Mouse (Mus musculus): ENCODE results near the gene Dntt. TPM values are rescaled to one million over a fixed set of nuclear protein-coding genes. Genes with fewer than 3 reads are reported as not detected.

Gene Dntt
- total and polyA plus RNA-seq, 3 experiments, result 0.12 TPM; not detected in 2

DNA sequence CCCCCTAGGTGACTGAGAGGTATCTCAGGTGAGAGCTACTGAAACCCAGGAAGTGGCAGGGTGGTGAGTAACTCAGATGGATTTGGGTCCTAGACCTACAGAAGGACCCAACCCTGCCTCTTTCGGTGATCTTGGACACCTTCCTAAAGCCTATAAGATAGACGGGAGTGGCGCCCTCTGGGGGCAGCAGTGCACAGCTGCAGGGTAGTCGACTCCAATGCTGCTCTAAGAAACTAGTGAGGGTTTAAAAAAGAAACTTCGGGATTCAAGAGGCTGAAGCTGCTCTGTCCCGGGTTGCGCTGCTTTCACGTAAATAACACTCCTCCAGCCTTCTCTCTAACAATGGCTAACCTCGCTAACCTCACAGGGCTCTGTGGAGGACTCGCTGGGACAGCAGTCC lies 24.5 kb downstream of the Dntt start:
- Histone ChIP-seq H3K79me2 (replicated peaks; ENCODE audit: control insufficient read depth, insufficient read depth, low read length) (no peaks in the 10 kb centered on the region), H3K4me3 (no peak overlapping the region), H3K9ac (ENCODE audit: low read depth, low read length) (no peak overlapping the region), H3K36me3 (ENCODE audit: control insufficient read depth, insufficient read depth, low read length) (no peaks in the 10 kb centered on the region), H3K27ac (no peak overlapping the region), H3K27me3 (ENCODE audit: control insufficient read depth, insufficient read depth, low read length) (no peaks in the 10 kb centered on the region), H3K4me1 (ENCODE audit: control insufficient read depth, insufficient read depth, low read length) (0 out of 2 replicates have a peak, but pooled peaks cover 2% of the 10 kb centered on the region)
- peak in 1 of 2 experiments; percentile 24 for DNase-seq
- intact Hi-C loops (cut with DNase I), result no loop called here
- WGBS, result 33% methylated on average over 10 of the region's 10 CpGs
- no peak for TF ChIP-seq POLR2A (IDR thresholded peaks at IDR 0.05; ENCODE audit: insufficient read depth, low read depth, low read length)
- TF ChIP-seq CTCF (IDR thresholded peaks at IDR 0.05), result peak; percentile 57

DNA sequence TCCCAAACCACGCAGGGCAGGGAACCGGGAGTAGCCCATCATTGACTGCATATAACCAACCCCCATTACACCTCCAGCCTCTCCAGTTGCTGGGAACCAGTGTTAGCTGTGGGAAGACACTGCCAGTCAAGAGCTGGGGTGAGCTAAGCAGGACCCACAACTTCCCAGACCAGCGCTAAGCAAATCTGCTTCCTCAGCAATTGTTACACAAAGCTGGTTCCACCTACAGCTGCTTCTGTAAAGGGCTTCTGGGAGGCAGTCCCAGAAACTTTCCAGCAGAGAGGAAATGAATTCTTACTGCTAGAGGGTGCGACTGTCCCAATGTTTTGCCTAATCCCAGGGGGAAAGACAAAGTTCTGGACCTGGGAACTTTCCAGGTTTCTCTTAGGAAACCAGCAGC lies 25.6 kb downstream of the Dntt start:
- H3K4me1 ChIP-seq (ENCODE audit: control insufficient read depth, insufficient read depth, low read length), result 0 out of 2 replicates have a peak, but pooled peaks cover 2% of the 10 kb centered on the region
- no peaks in the 10 kb centered on the region for H3K36me3 ChIP-seq (ENCODE audit: control insufficient read depth, insufficient read depth, low read length)
- intact Hi-C loops (cut with DNase I), result no loop called here
- no peak overlapping the region for H3K4me3 ChIP-seq
- TF ChIP-seq EP300 (IDR thresholded peaks at IDR 0.05; ENCODE audit: insufficient read depth, low read depth, low read length), result no peak
- TF ChIP-seq POLR2A (IDR thresholded peaks at IDR 0.05; ENCODE audit: insufficient read depth, low read depth, low read length), result no peak
- TF ChIP-seq CTCF (IDR thresholded peaks at IDR 0.05), result no peak
- 50% methylated on average over 4 of the region's 4 CpGs for WGBS
- H3K27ac ChIP-seq, result no peak overlapping the region
- DNase-seq, result no peak
- H3K27me3 ChIP-seq (ENCODE audit: control insufficient read depth, insufficient read depth, low read length), result no peaks in the 10 kb centered on the region
- H3K9ac ChIP-seq (ENCODE audit: low read depth, low read length), result no peak overlapping the region
- H3K79me2 ChIP-seq (replicated peaks; ENCODE audit: control insufficient read depth, insufficient read depth, low read length), result no peaks in the 10 kb centered on the region

DNA sequence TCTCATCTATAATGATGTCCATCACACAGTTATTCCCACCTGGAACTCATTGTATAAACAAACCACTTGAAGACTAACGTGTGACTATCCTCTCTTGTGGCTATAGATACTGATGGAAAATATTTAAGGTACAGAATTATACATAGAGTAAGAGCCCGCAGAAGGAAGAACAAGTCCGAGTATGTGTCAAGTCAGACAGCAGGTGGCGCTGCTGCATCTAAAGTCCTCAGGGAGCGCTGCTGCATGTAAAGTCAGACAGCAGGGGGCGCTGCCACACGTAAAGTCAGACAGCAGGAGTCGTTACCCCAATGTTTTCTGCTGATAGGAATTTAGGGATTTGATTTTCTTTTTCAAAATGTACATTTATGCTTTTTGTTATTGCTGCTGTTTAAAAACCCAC lies 42.4 kb downstream of the Dntt start:
- TF ChIP-seq EP300 (IDR thresholded peaks at IDR 0.05; ENCODE audit: insufficient read depth, low read depth, low read length) (0 out of 2 replicates have a peak, but pooled peaks have one; percentile 60), POLR2A (IDR thresholded peaks at IDR 0.05; ENCODE audit: insufficient read depth, low read depth, low read length) (no peak)
- Histone ChIP-seq H3K27ac (no peak overlapping the region), H3K27me3 (ENCODE audit: control insufficient read depth, insufficient read depth, low read length) (no peaks in the 10 kb centered on the region), H3K36me3 (ENCODE audit: control insufficient read depth, insufficient read depth, low read length) (no peaks in the 10 kb centered on the region), H3K4me3 (no peak overlapping the region), H3K9ac (ENCODE audit: low read depth, low read length) (no peak overlapping the region), H3K4me1 (ENCODE audit: control insufficient read depth, insufficient read depth, low read length) (no peaks in the 10 kb centered on the region), H3K79me2 (replicated peaks; ENCODE audit: control insufficient read depth, insufficient read depth, low read length) (no peaks in the 10 kb centered on the region)
- intact Hi-C loops (cut with DNase I), result no loop called here
- whole genome bisulfite sequencing, result 4% methylated on average over 8 of the region's 8 CpGs
- peak; percentile 80 to 87 for DNase-seq

DNA sequence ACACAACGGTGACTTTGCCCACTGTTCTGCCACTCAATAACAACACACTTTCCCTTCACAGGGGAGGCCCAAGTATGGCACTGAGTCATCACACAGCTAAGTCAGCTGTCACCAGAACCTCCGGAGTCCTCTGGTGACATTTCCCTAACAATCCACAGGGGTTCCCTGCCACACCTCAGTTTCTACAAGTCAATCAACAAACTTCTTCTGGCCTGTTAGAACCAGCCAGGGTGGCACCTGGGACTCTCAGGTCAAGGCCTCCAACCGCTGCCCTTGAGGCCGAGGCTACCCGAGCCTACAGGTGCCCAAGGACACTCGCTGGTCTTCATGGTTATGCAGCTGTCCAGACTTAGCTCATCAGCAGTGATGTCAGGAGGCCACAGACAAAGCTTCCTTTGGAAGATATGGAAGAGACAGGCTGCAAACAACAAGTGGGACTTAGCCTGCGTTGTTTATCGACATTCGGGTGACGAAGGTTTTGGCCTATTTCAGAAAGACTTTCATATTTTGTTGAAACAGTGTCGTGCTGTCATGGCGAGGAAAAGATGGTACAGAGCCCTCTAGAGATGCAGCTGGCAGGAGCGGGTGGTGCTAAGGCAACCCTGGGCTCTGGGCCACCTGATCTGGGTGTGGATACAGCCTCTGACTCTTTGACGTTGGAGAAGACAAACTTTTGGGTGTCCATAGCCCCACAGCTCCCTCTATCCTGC lies 44.8 kb downstream of the Dntt start:
- no peak for TF ChIP-seq CTCF (IDR thresholded peaks at IDR 0.05)
- TF ChIP-seq EP300 (IDR thresholded peaks at IDR 0.05; ENCODE audit: insufficient read depth, low read depth, low read length), result no peak
- TF ChIP-seq POLR2A (IDR thresholded peaks at IDR 0.05; ENCODE audit: insufficient read depth, low read depth, low read length), result no peak

DNA sequence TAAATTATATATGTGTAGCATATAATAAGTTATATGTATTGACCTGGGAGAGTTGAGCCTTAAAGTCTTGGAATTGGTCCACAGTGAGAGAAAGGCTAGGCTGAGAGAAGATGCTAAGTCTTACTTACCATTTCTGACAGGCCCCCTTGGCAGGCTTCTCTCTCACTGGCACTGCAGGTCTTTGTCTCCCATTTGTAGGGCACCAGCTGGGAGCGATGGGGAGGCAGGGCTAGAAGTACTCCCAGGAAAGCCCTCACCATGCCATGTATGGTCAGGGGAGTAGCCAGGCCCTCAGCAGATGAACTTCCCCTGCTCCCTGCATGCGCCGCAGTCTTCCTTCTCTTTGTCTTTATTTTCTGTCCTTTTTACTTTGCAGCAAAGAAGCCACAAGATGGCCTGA lies 47.8 kb downstream of the Dntt start, which contains the start of gene Opalin:
Gene Opalin, minus strand, starts transcription at position 208 of the 400 bp plus-strand sequence.
- DNase-seq, result no peak
- no peaks in the 10 kb centered on the region for H3K79me2 ChIP-seq (replicated peaks; ENCODE audit: control insufficient read depth, insufficient read depth, low read length)
- H3K9ac ChIP-seq (ENCODE audit: low read depth, low read length), result no peak within 1 kb of the TSS
- intact Hi-C loops (cut with DNase I), result no loop called here
- WGBS, result 71% methylated on average over 3 of the region's 3 CpGs
- H3K36me3 ChIP-seq (ENCODE audit: control insufficient read depth, insufficient read depth, low read length), result no peaks in the 10 kb centered on the region
- H3K27me3 ChIP-seq (ENCODE audit: control insufficient read depth, insufficient read depth, low read length), result no peaks in the 10 kb centered on the region
- no peak for TF ChIP-seq POLR2A (IDR thresholded peaks at IDR 0.05; ENCODE audit: insufficient read depth, low read depth, low read length)
- TF ChIP-seq CTCF (IDR thresholded peaks at IDR 0.05), result no peak
- no peaks in the 10 kb centered on the region for H3K4me1 ChIP-seq (ENCODE audit: control insufficient read depth, insufficient read depth, low read length)
- H3K27ac ChIP-seq, result no peak within 1 kb of the TSS
- no peak within 1 kb of the TSS for H3K4me3 ChIP-seq

More for the DNA sequence above, 44.8 kb downstream of the Dntt start:
- no peaks in the 10 kb centered on the region for H3K27me3 ChIP-seq (ENCODE audit: control insufficient read depth, insufficient read depth, low read length)
- 84% methylated on average over 14 of the region's 14 CpGs for WGBS
- H3K4me3 ChIP-seq, result no peak overlapping the region
- no peak overlapping the region for H3K27ac ChIP-seq
- no peak overlapping the region for H3K9ac ChIP-seq (ENCODE audit: low read depth, low read length)
- no peaks in the 10 kb centered on the region for H3K4me1 ChIP-seq (ENCODE audit: control insufficient read depth, insufficient read depth, low read length)
- H3K36me3 ChIP-seq (ENCODE audit: control insufficient read depth, insufficient read depth, low read length), result no peaks in the 10 kb centered on the region
- DNase-seq, result no peak
- intact Hi-C loops (cut with DNase I), result no loop called here
- no peaks in the 10 kb centered on the region for H3K79me2 ChIP-seq (replicated peaks; ENCODE audit: control insufficient read depth, insufficient read depth, low read length)

DNA sequence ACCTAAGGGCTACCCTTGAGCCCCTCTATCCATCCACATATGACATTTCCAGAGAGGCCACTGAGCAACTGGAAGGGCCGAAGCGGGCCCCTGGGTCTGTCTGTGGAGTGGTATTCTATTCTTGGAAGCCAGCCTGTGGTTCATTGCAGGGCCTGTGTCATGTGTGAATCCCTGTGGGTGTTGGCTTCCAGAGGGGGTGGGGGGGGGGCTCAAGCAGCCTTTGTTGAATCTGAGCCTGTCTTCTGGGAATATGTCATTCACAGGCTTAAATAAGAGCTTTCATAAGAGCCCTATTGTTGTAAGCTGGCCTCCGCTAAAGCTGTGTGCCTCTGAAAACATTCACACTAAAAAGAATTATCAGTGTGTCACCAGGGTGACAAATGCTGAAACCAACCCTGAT lies 52.5 kb downstream of the Dntt start:
- DNase-seq, result no peak
- Histone ChIP-seq H3K27me3 (ENCODE audit: control insufficient read depth, insufficient read depth, low read length) (no peaks in the 10 kb centered on the region), H3K9ac (ENCODE audit: low read depth, low read length) (no peak overlapping the region), H3K4me3 (no peak overlapping the region), H3K79me2 (replicated peaks; ENCODE audit: control insufficient read depth, insufficient read depth, low read length) (no peaks in the 10 kb centered on the region), H3K4me1 (ENCODE audit: control insufficient read depth, insufficient read depth, low read length) (no peaks in the 10 kb centered on the region), H3K36me3 (ENCODE audit: control insufficient read depth, insufficient read depth, low read length) (no peaks in the 10 kb centered on the region), H3K27ac (no peak overlapping the region)
- TF ChIP-seq CTCF (IDR thresholded peaks at IDR 0.05) (no peak), EP300 (IDR thresholded peaks at IDR 0.05; ENCODE audit: insufficient read depth, low read depth, low read length) (no peak), POLR2A (IDR thresholded peaks at IDR 0.05; ENCODE audit: insufficient read depth, low read depth, low read length) (no peak)
- intact Hi-C loops (cut with DNase I), result no loop called here
- WGBS, result 53% methylated on average over 3 of the region's 3 CpGs
